Mouse (Mus musculus) ES-Bruce4 (cell line): ENCODE results near the gene 4930438A08Rik. TPM values are rescaled to one million over a fixed set of nuclear protein-coding genes. Genes with fewer than 3 reads are reported as not detected.

Experiments used
- H3K27ac ChIP-seq: 2 replicates; pipeline ENCODE4 v1.5.1; 2012; ENCODE audit warnings: low read length, inconsistent platforms; ENCODE audit not compliant: insufficient read depth
- H3K27me3 ChIP-seq: 2 replicates; pipeline ENCODE4 v1.6.1; 2012; ENCODE audit warnings: mild to moderate bottlenecking, low read length, inconsistent platforms; ENCODE audit not compliant: control insufficient read depth, poor library complexity, insufficient read depth, severe bottlenecking
- H3K36me3 ChIP-seq: 2 replicates; pipeline ENCODE4 v1.6.1; 2012; ENCODE audit warnings: inconsistent platforms, mild to moderate bottlenecking, low read length, moderate library complexity; ENCODE audit not compliant: control insufficient read depth, poor library complexity, insufficient read depth, severe bottlenecking
- H3K4me1 ChIP-seq: one replicate; pipeline ENCODE4 v1.8.1; 2011; ENCODE audit warnings: low read length; ENCODE audit not compliant: control insufficient read depth, insufficient read depth
- H3K4me3 ChIP-seq: 2 replicates; pipeline ENCODE4 v1.5.1; 2011; ENCODE audit warnings: low read depth, mild to moderate bottlenecking, low read length
- H3K9ac ChIP-seq: 2 replicates; pipeline ENCODE4 v1.6.1; 2012; ENCODE audit warnings: low read depth, mild to moderate bottlenecking, inconsistent platforms; ENCODE audit not compliant: poor library complexity, severe bottlenecking
- H3K9me3 ChIP-seq: replicated peaks from 2 replicates; pipeline ENCODE4 v1.6.1; 2012; ENCODE audit warnings: mild to moderate bottlenecking, low read length, inconsistent platforms; ENCODE audit not compliant: control insufficient read depth, poor library complexity, insufficient read depth, severe bottlenecking
- CTCF ChIP-seq: IDR thresholded peaks from one replicate; pipeline ENCODE4 v1.8.1; 2011; ENCODE audit warnings: low read depth, low read length
- EP300 ChIP-seq: IDR thresholded peaks from 2 replicates; pipeline ENCODE4 v1.6.1; 2011; ENCODE audit warnings: low read depth, low read length; ENCODE audit not compliant: insufficient read depth
- POLR2A ChIP-seq: IDR thresholded peaks from one replicate; pipeline ENCODE4 v1.8.1; 2011; ENCODE audit warnings: low read length; ENCODE audit not compliant: insufficient read depth
- polyA plus RNA-seq: library from polyadenylated mRNA; stranded (reverse); fragments of >200 nt; gene quantifications from 2 replicates; pipeline ENCODE4 v1.2.4, GENCODE M21; 2011; ENCODE audit warnings: low read depth; ENCODE audit not compliant: missing spikeins, insufficient read depth, insufficient read length

4930438A08Rik gene
- polyA plus RNA-seq, 1 experiment: not detected

GRCm38 (mm10) chr11:58331149-58331495 is 56.5 kb downstream of the 4930438A08Rik start:
- H3K36me3 ChIP-seq: peaks cover 11% of the 10 kb centered on the region
- H3K9ac ChIP-seq: peak overlapping the region; percentile 85
- H3K4me1 ChIP-seq: no peaks in the 10 kb centered on the region
- peak overlapping the region; percentile 99 for H3K4me3 ChIP-seq
- no peak for TF ChIP-seq CTCF
- TF ChIP-seq POLR2A: no peak
- TF ChIP-seq EP300: no peak
- H3K27ac ChIP-seq: no peak overlapping the region
- H3K9me3 ChIP-seq: no peaks in the 10 kb centered on the region
- no peaks in the 10 kb centered on the region for H3K27me3 ChIP-seq

GRCm38 (mm10) chr11:58331546-58331945 is 56.9 kb downstream of the 4930438A08Rik start:
- H3K4me3 ChIP-seq: 0 out of 2 replicates have a peak overlapping the region, but pooled peaks have one; percentile 99
- H3K9ac ChIP-seq: peak overlapping the region; percentile 85
- no peaks in the 10 kb centered on the region for H3K27me3 ChIP-seq
- no peak overlapping the region for H3K27ac ChIP-seq
- peaks cover 10% of the 10 kb centered on the region for H3K36me3 ChIP-seq
- no peaks in the 10 kb centered on the region for H3K4me1 ChIP-seq
- no peak for TF ChIP-seq POLR2A
- no peak for TF ChIP-seq CTCF
- no peak for TF ChIP-seq EP300
- H3K9me3 ChIP-seq: no peaks in the 10 kb centered on the region

GRCm38 (mm10) chr11:58334746-58335145 is 60.1 kb downstream of the 4930438A08Rik start:
- no peaks in the 10 kb centered on the region for H3K9me3 ChIP-seq
- H3K27me3 ChIP-seq: no peaks in the 10 kb centered on the region
- H3K27ac ChIP-seq: no peak overlapping the region
- no peaks in the 10 kb centered on the region for H3K4me1 ChIP-seq
- no peak overlapping the region for H3K4me3 ChIP-seq
- TF ChIP-seq EP300 (no peak), CTCF (no peak), POLR2A (no peak)
- peaks cover 15% of the 10 kb centered on the region for H3K36me3 ChIP-seq
- H3K9ac ChIP-seq: no peak overlapping the region

Other genes starting within 250 kb of the 4930438A08Rik start
- gene Gm12248, start 181.7 kb upstream of the 4930438A08Rik start, polyA plus RNA-seq: not detected in 2 replicates
- 98.9 and 102 TPM in 2 replicates for gene Cnot8, start 170.6 kb upstream of the 4930438A08Rik start, polyA plus RNA-seq
- gene Gemin5, start 106.3 kb upstream of the 4930438A08Rik start, polyA plus RNA-seq: 45.5 and 50.4 TPM in 2 replicates
- gene Mrpl22, start 103.1 kb upstream of the 4930438A08Rik start, polyA plus RNA-seq: 61.9 and 66.8 TPM in 2 replicates
- 9.9 and 10.1 TPM in 2 replicates for gene Igtp, start 75.2 kb upstream of the 4930438A08Rik start, polyA plus RNA-seq
- 5.4 and 5.6 TPM in 2 replicates for gene Irgm2, start 75.2 kb upstream of the 4930438A08Rik start, polyA plus RNA-seq
- 19.3 and 21.1 TPM in 2 replicates for gene Zfp692, start 32.3 kb downstream of the 4930438A08Rik start, polyA plus RNA-seq
- 8.3 and 9.0 TPM in 2 replicates for gene Zfp672, start 55.5 kb downstream of the 4930438A08Rik start, polyA plus RNA-seq
- gene Sh3bp5l, start 55.9 kb downstream of the 4930438A08Rik start, polyA plus RNA-seq: 33.6 and 41.4 TPM in 2 replicates
- gene Lypd8, start 104.2 kb downstream of the 4930438A08Rik start, polyA plus RNA-seq: not detected in 2 replicates
- not detected in 2 replicates for gene 1810065E05Rik, start 146.3 kb downstream of the 4930438A08Rik start, polyA plus RNA-seq
- not detected in 2 replicates for gene Gm12253, start 157.8 kb downstream of the 4930438A08Rik start, polyA plus RNA-seq
- not detected in 2 replicates for gene Lypd9, start 178.1 kb downstream of the 4930438A08Rik start, polyA plus RNA-seq
- gene Olfr30, start 187.5 kb downstream of the 4930438A08Rik start, polyA plus RNA-seq: not detected in 2 replicates
- not detected in 2 replicates for gene Olfr332, start 217.8 kb downstream of the 4930438A08Rik start, polyA plus RNA-seq
- gene Olfr331, start 227.8 kb downstream of the 4930438A08Rik start, polyA plus RNA-seq: not detected in 2 replicates